Mouse (Mus musculus): ENCODE measurements around the gene Hipk1. TPM values are rescaled to one million over a fixed set of nuclear protein-coding genes. Genes with fewer than 3 reads are reported as not detected.

The Hipk1 gene
- polyA plus RNA-seq, 1 experiment from 2014 or later: 9.9 TPM

DNA sequence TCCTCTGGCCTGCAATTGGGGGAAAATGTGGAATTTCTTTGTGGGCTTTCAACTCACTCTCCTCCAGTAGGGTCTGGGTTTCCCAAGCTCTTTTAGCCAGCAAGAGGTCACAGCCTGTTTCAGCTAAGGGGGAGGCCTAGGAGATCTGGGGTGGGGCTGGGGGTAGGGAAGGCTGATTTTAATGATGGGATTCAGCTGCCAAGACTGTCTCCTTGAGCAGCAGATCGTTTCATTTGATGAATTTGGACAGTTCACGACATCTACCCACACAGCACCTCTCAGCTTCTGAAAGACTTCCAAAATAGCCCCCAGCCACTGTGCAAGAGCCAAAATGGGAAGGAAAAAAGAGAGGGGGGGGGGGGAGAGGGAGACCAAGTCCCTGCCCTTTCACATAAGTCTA, 58.2 kb downstream of the Hipk1 start:
- H3K9me3 ChIP-seq: no peaks in the 10 kb centered on the region
- H3K9ac ChIP-seq: no peak overlapping the region
- no peak overlapping the region for H3K4me3 ChIP-seq
- ATAC-seq (ENCODE audit: extremely low read depth, insufficient number of reproducible peaks, low FRiP score, low TSS enrichment): no peak
- no peaks in the 10 kb centered on the region for H3K27me3 ChIP-seq (replicated peaks)
- H3K27ac ChIP-seq (replicated peaks): no peak overlapping the region
- WGBS: 39% methylated on average over 2 of the region's 2 CpGs
- H3K36me3 ChIP-seq: peaks cover 5% of the 10 kb centered on the region; the same call in 1 of the 2 replicates
- H3K4me1 ChIP-seq: peaks cover 54% of the 10 kb centered on the region
- no peak overlapping the region for H3K4me2 ChIP-seq

GRCm38 (mm10) chr3:103732116-103732515, 59.2 kb downstream of the Hipk1 start:
- no peaks in the 10 kb centered on the region for H3K27me3 ChIP-seq (replicated peaks)
- 95% methylated on average over 3 of the region's 3 CpGs for WGBS
- H3K4me2 ChIP-seq: no peak overlapping the region
- no peak overlapping the region for H3K9ac ChIP-seq
- peaks cover 5% of the 10 kb centered on the region; the same call in 1 of the 2 replicates for H3K36me3 ChIP-seq
- H3K27ac ChIP-seq (replicated peaks): no peak overlapping the region
- no peak overlapping the region for H3K4me3 ChIP-seq
- no peak for ATAC-seq (ENCODE audit: extremely low read depth, insufficient number of reproducible peaks, low FRiP score, low TSS enrichment)
- H3K4me1 ChIP-seq: peaks cover 51% of the 10 kb centered on the region
- no peaks in the 10 kb centered on the region for H3K9me3 ChIP-seq

- Histone ChIP-seq H3K9me3 (no peaks in the 10 kb centered on the region), H3K27ac (replicated peaks) (no peak overlapping the region)
- WGBS: 73% methylated on average over 9 of the region's 9 CpGs
Measured at GRCm38 (mm10) chr3:103729850-103730249, 61.5 kb downstream of the Hipk1 start.

GRCm38 (mm10) chr3:103727813-103728326, 63.5 kb downstream of the Hipk1 start:
- H3K27ac ChIP-seq (replicated peaks): no peak overlapping the region
- no peak overlapping the region for H3K4me2 ChIP-seq
- H3K9ac ChIP-seq: no peak overlapping the region
- peaks cover 5% of the 10 kb centered on the region; the same call in 1 of the 2 replicates for H3K36me3 ChIP-seq
- H3K4me3 ChIP-seq: no peak overlapping the region
- ATAC-seq (ENCODE audit: extremely low read depth, insufficient number of reproducible peaks, low FRiP score, low TSS enrichment): no peak
- no peaks in the 10 kb centered on the region for H3K27me3 ChIP-seq (replicated peaks)
- peaks cover 13% of the 10 kb centered on the region for H3K4me1 ChIP-seq
- H3K9me3 ChIP-seq: no peaks in the 10 kb centered on the region
- WGBS: 39% methylated on average over 2 of the region's 2 CpGs

More at GRCm38 (mm10) chr3:103729850-103730249, 61.5 kb downstream of the Hipk1 start:
- H3K27me3 ChIP-seq (replicated peaks): no peaks in the 10 kb centered on the region
- H3K36me3 ChIP-seq: peaks cover 5% of the 10 kb centered on the region; the same call in 1 of the 2 replicates
- no peak overlapping the region for H3K9ac ChIP-seq
- H3K4me1 ChIP-seq: peaks cover 28% of the 10 kb centered on the region
- H3K4me2 ChIP-seq: no peak overlapping the region
- no peak overlapping the region for H3K4me3 ChIP-seq
- no peak for ATAC-seq (ENCODE audit: extremely low read depth, insufficient number of reproducible peaks, low FRiP score, low TSS enrichment)

DNA sequence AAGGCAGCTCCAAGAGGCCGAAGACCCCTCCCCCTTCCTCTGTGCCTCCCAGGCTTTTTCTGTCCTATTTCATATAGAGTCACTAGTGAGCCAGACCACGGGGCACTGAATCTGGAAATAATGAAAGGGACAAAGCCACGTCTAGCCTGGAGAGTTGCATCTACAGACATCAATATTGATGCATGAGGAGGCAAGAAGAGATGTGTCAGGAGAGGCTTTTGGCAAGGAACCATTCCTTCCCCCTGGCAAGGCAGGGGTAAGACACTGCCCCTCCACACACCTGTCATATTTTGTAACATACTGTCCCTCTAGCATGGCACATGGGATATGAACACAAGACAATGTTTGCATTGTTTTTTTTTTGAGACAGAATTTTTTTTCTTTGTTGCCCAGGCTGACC, 64.7 kb downstream of the Hipk1 start:
- WGBS: 55% methylated on average over 3 of the region's 3 CpGs
- Histone ChIP-seq H3K4me2 (no peak overlapping the region), H3K4me3 (no peak overlapping the region), H3K4me1 (peaks cover 11% of the 10 kb centered on the region), H3K9me3 (no peaks in the 10 kb centered on the region), H3K36me3 (no peaks in the 10 kb centered on the region), H3K27ac (replicated peaks) (no peak overlapping the region), H3K9ac (no peak overlapping the region), H3K27me3 (replicated peaks) (no peaks in the 10 kb centered on the region)
- no peak for ATAC-seq (ENCODE audit: extremely low read depth, insufficient number of reproducible peaks, low FRiP score, low TSS enrichment)

DNA sequence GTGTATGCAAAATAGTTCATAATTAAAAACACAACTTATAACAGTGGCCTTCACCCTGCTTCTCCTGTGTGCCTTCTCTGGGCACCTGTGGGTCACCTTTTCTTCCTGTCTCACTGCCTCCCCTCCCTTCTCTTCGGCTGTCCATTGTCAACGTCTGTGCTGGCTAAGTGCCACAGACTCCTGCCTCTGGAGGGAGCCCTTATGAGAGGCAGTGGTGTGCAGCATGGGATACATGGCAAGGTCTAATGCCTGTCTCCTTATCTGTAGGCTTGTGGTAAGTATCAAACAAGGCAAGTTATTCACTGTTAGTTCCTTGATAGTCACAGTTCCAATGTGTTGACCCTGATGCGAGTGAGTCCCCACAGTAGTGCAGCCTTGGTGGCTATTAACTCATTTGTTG, 67.2 kb downstream of the Hipk1 start:
- Histone ChIP-seq H3K4me2 (no peak overlapping the region), H3K4me3 (no peak overlapping the region), H3K9ac (no peak overlapping the region), H3K9me3 (no peaks in the 10 kb centered on the region), H3K27me3 (replicated peaks) (no peaks in the 10 kb centered on the region), H3K36me3 (no peaks in the 10 kb centered on the region), H3K27ac (replicated peaks) (no peak overlapping the region), H3K4me1 (peaks cover 11% of the 10 kb centered on the region)
- WGBS: 25% methylated on average over 3 of the region's 3 CpGs
- no peak for ATAC-seq (ENCODE audit: extremely low read depth, insufficient number of reproducible peaks, low FRiP score, low TSS enrichment)

- Histone ChIP-seq H3K4me1 (peaks cover 18% of the 10 kb centered on the region), H3K4me2 (no peak overlapping the region), H3K9ac (no peak overlapping the region), H3K4me3 (no peak overlapping the region), H3K36me3 (no peaks in the 10 kb centered on the region), H3K9me3 (no peaks in the 10 kb centered on the region), H3K27me3 (replicated peaks) (no peaks in the 10 kb centered on the region), H3K27ac (replicated peaks) (no peak overlapping the region)
- WGBS: 75% methylated on average over 4 of the region's 4 CpGs
- no peak for ATAC-seq (ENCODE audit: extremely low read depth, insufficient number of reproducible peaks, low FRiP score, low TSS enrichment)
Measured at GRCm38 (mm10) chr3:103718728-103719127, 72.6 kb downstream of the Hipk1 start.

DNA sequence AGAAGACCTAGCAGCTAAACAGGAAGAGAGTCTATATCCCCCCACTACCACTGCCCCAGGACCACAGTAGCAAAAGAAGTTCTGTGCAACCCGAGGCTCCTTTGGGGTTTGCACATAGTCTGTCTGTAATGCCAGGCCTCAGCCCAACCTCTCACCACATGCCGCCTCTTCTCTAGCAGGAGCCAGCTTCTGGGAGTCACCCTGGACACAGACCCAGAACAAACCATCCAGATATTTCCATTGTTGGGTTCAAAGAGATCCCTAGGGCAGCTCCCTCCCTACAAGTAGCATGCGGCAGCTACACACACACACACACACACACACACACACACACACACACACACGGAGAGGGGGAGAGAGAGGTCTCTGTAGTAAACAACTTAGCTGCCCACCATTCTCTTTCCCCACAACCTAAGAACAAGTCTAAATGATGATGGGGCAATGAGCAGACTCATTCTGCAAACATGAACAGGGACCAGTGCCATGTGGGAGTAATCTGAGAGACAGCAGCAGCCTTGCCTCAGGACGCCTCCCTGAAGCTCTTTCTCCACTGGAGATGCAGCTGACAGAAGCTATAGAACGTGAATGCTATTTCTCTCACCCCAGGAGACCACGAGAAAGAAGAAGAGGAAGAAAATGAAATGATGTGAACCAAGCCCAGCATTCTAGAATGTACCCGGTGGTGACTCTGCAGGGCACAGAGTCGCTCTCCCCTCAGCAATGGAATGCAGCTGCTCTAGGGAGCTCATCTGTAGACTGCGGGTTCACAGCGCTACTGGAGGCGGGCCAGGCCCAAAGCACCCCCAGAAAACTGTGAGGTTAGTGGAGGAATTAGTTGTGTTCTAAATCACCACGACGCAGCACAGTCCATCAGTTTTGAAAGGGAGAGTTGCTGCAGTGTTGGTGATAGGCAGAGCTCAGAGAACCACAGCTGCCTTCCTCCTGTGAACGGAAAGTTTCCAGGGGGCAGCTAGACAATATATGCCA, 74.3 kb downstream of the Hipk1 start:
- H3K4me1 ChIP-seq: peaks cover 18% of the 10 kb centered on the region
- H3K4me2 ChIP-seq: no peak overlapping the region
- H3K27ac ChIP-seq (replicated peaks): no peak overlapping the region
- H3K9ac ChIP-seq: no peak overlapping the region
- 54% methylated on average over 15 of the region's 15 CpGs for WGBS
- no peak for ATAC-seq (ENCODE audit: extremely low read depth, insufficient number of reproducible peaks, low FRiP score, low TSS enrichment)
- H3K4me3 ChIP-seq: no peak overlapping the region
- H3K27me3 ChIP-seq (replicated peaks): no peaks in the 10 kb centered on the region
- H3K9me3 ChIP-seq: no peaks in the 10 kb centered on the region
- no peaks in the 10 kb centered on the region for H3K36me3 ChIP-seq

DNA sequence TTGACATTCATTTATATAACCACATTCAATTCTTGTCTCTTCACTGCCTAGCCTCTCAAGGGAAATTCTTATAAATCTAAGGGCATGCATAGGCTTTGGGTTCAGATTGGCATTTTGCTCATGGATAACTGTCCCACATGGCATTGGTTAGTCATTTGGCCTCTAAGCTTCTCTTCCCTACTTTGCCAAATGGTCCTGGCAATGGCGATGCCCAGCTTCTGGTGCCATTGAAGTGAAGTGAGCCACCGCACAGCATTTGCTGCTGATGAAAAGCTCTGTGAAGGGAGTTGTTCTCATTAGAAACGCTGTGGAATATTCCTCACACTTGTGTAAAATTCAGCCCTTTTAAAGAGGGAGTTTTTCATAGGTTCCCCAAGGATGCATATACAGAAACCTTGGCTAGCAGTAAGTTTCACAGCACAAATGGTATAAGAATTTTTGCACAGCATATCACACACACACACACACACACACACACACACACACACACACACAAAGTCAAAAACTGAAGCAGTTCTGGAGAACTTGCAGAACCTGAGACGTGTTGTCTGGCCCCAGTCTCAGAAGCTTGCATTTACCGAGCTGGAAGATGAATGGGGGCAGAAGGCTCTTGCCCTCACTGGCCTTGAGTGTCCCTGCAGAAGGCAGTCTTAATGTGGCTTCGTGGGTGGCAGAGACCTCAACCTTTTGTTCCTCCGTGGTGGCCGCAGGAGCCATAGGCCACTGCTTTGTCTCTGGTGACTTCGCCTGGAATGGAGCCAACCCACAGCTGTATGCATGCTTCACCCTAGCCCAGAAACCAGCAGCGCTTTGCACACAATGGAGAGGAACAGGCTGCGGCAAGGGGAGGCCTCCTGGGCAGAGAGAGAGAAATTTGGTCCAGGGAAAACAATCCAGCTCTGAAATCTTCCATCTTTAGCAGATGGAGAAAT, 75.3 kb downstream of the Hipk1 start:
- no peaks in the 10 kb centered on the region for H3K36me3 ChIP-seq
- H3K4me1 ChIP-seq: peaks cover 18% of the 10 kb centered on the region
- no peaks in the 10 kb centered on the region for H3K27me3 ChIP-seq (replicated peaks)
- ATAC-seq (ENCODE audit: extremely low read depth, insufficient number of reproducible peaks, low FRiP score, low TSS enrichment): 0 out of 2 replicates have a peak, but pooled peaks have one; percentile 42
- no peak overlapping the region for H3K9ac ChIP-seq
- H3K4me2 ChIP-seq: no peak overlapping the region
- H3K27ac ChIP-seq (replicated peaks): no peak overlapping the region
- WGBS: 53% methylated on average over 11 of the region's 11 CpGs
- no peak overlapping the region for H3K4me3 ChIP-seq
- no peaks in the 10 kb centered on the region for H3K9me3 ChIP-seq

- no peak for ATAC-seq (ENCODE audit: extremely low read depth, insufficient number of reproducible peaks, low FRiP score, low TSS enrichment)
- Histone ChIP-seq H3K4me1 (peaks cover 18% of the 10 kb centered on the region), H3K36me3 (no peaks in the 10 kb centered on the region), H3K9me3 (no peaks in the 10 kb centered on the region), H3K4me2 (no peak overlapping the region), H3K27ac (replicated peaks) (no peak overlapping the region), H3K9ac (no peak overlapping the region), H3K4me3 (no peak overlapping the region), H3K27me3 (replicated peaks) (no peaks in the 10 kb centered on the region)
- WGBS: 74% methylated on average over 8 of the region's 8 CpGs
Measured at GRCm38 (mm10) chr3:103714942-103715341, 76.4 kb downstream of the Hipk1 start.

Data from heart, embryonic 13.5 days (tissue).